Mouse (Mus musculus) MEL (cell line): ENCODE measurements around the gene Dgat2. TPM values are rescaled to one million over a fixed set of nuclear protein-coding genes. Genes with fewer than 3 reads are reported as not detected.

Source experiments
- DNase-seq: peaks from one replicate; pipeline ENCODE4 v3.0.0; 2011; ENCODE audit warnings: low read depth, low spot score
- H3K27ac ChIP-seq: 2 replicates; pipeline ENCODE4 v1.5.1; 2012; ENCODE audit warnings: low read depth, mild to moderate bottlenecking, control low read depth, low read length, moderate library complexity; ENCODE audit not compliant: control insufficient read depth
- H3K27me3 ChIP-seq, 2 experiments: fragments of 150-350 bp in 1 of 2; sonication (generic) in 1 of 2; 2 replicates each; pipeline ENCODE4 v1.6.1; 2012; ENCODE audit warnings: low read length in 2 of 2, mild to moderate bottlenecking in 2 of 2, improper control_type of control experiment in 1 of 2, moderate library complexity in 1 of 2; ENCODE audit not compliant: insufficient read depth in 2 of 2, control insufficient read depth in 1 of 2
- H3K36me3 ChIP-seq, 2 experiments: 2 replicates each; pipeline ENCODE4 v1.6.1; 2012 to 2014; ENCODE audit warnings: low read length in 2 of 2, improper control_type of control experiment in 1 of 2, inconsistent platforms in 1 of 2, mild to moderate bottlenecking in 1 of 2; ENCODE audit not compliant: insufficient read depth in 2 of 2, control insufficient read depth in 1 of 2
- H3K4me1 ChIP-seq, 2 experiments: fragments of 150-350 bp in 1 of 2; sonication (generic) in 1 of 2; 2 replicates each; pipeline ENCODE4 v1.6.1; 2012; ENCODE audit warnings: low read length in 2 of 2, improper control_type of control experiment in 1 of 2, mild to moderate bottlenecking in 1 of 2; ENCODE audit not compliant: insufficient read depth in 2 of 2, control insufficient read depth in 1 of 2
- H3K4me3 ChIP-seq, 2 experiments: fragments of 150-350 bp in 1 of 2; sonication (generic) in 1 of 2; 2 replicates each; pipeline ENCODE4 v1.5.1; 2012; ENCODE audit warnings: low read depth in 2 of 2, low read length in 2 of 2, mild to moderate bottlenecking in 2 of 2, moderate library complexity in 2 of 2, control low read depth in 1 of 2, improper control_type of control experiment in 1 of 2; ENCODE audit not compliant: control insufficient read depth in 1 of 2, insufficient read depth in 1 of 2
- H3K79me2 ChIP-seq: 2 replicates; pipeline ENCODE4 v1.6.1; 2012; ENCODE audit warnings: mild to moderate bottlenecking, low read length, moderate library complexity; ENCODE audit not compliant: control insufficient read depth, poor library complexity, insufficient read depth
- H3K9ac ChIP-seq: 2 replicates; pipeline ENCODE4 v1.6.1; 2012; ENCODE audit warnings: low read depth, mild to moderate bottlenecking, control low read depth, low read length, moderate library complexity; ENCODE audit not compliant: control insufficient read depth, poor library complexity, severe bottlenecking
- H3K9me3 ChIP-seq: fragments of 150-350 bp; sonication (generic); replicated peaks from 2 replicates; pipeline ENCODE4 v1.6.1; 2012; ENCODE audit warnings: mild to moderate bottlenecking, low read length, improper control_type of control experiment, moderate library complexity; ENCODE audit not compliant: insufficient read depth
- BHLHE40 ChIP-seq: IDR thresholded peaks from 2 replicates; pipeline ENCODE4 v1.6.1; 2012; ENCODE audit warnings: low read depth, mild to moderate bottlenecking, inconsistent platforms, low read length, improper control_type of control experiment, borderline replicate concordance
- CHD1 ChIP-seq: IDR thresholded peaks from 2 replicates; pipeline ENCODE4 v1.6.1; 2012; ENCODE audit warnings: low read depth, mild to moderate bottlenecking, inconsistent platforms, low read length, improper control_type of control experiment
- CHD2 ChIP-seq: IDR thresholded peaks from 2 replicates; pipeline ENCODE4 v1.6.1; 2011; ENCODE audit warnings: low read length, improper control_type of control experiment
- E2F4 ChIP-seq: IDR thresholded peaks from 2 replicates; pipeline ENCODE4 v1.6.1; 2011; ENCODE audit warnings: low read depth, low read length, improper control_type of control experiment, borderline replicate concordance
- ELF1 ChIP-seq: IDR thresholded peaks from 2 replicates; pipeline ENCODE4 v1.6.1; 2014; ENCODE audit warnings: low read depth, mild to moderate bottlenecking, inconsistent platforms, low read length, improper control_type of control experiment, moderate library complexity
- EP300 ChIP-seq, 2 experiments: IDR thresholded peaks; 2 replicates each; pipeline ENCODE4 v1.6.1; 2011; ENCODE audit warnings: improper control_type of control experiment in 2 of 2, low read length in 2 of 2, low read depth in 1 of 2, mild to moderate bottlenecking in 1 of 2
- ETS1 ChIP-seq: IDR thresholded peaks from 2 replicates; pipeline ENCODE4 v1.6.1; 2012; ENCODE audit warnings: low read depth, mild to moderate bottlenecking, inconsistent platforms, low read length, improper control_type of control experiment, moderate library complexity
- GABPA ChIP-seq: IDR thresholded peaks from 2 replicates; pipeline ENCODE4 v1.6.1; 2012; ENCODE audit warnings: low read depth, mild to moderate bottlenecking, inconsistent platforms, low read length, improper control_type of control experiment, moderate library complexity
- JUND ChIP-seq: IDR thresholded peaks from 2 replicates; pipeline ENCODE4 v1.6.1; 2011; ENCODE audit warnings: low read depth, mild to moderate bottlenecking, improper control_type of control experiment, low read length
- MAX ChIP-seq: IDR thresholded peaks from 2 replicates; pipeline ENCODE4 v1.6.1; 2011; ENCODE audit warnings: low read length, improper control_type of control experiment
- MAZ ChIP-seq: IDR thresholded peaks from 2 replicates; pipeline ENCODE4 v1.6.1; 2012; ENCODE audit warnings: low read depth, mild to moderate bottlenecking, inconsistent platforms, low read length, improper control_type of control experiment
- MXI1 ChIP-seq: IDR thresholded peaks from 2 replicates; pipeline ENCODE4 v1.6.1; 2011; ENCODE audit warnings: mild to moderate bottlenecking, low read depth, low read length, improper control_type of control experiment
- MYC ChIP-seq: IDR thresholded peaks from 2 replicates; pipeline ENCODE4 v1.6.1; 2011; ENCODE audit warnings: low read depth, mild to moderate bottlenecking, low read length, improper control_type of control experiment, moderate library complexity
- NELFE ChIP-seq: IDR thresholded peaks from 2 replicates; pipeline ENCODE4 v1.6.1; 2011; ENCODE audit warnings: low read depth, low read length, improper control_type of control experiment
- NRF1 ChIP-seq: IDR thresholded peaks from 2 replicates; pipeline ENCODE4 v1.6.1; 2014; ENCODE audit warnings: low read depth, mild to moderate bottlenecking, inconsistent platforms, low read length, improper control_type of control experiment, moderate library complexity; ENCODE audit not compliant: poor library complexity, insufficient read depth, severe bottlenecking
- POLR2A ChIP-seq, 2 experiments: IDR thresholded peaks; 2 replicates each; pipeline ENCODE4 v1.6.1; 2011 to 2012; ENCODE audit warnings: low read length in 2 of 2, mild to moderate bottlenecking in 2 of 2, control low read depth in 1 of 2, improper control_type of control experiment in 1 of 2, low read depth in 1 of 2, moderate library complexity in 1 of 2; ENCODE audit not compliant: control insufficient read depth in 1 of 2, insufficient read depth in 1 of 2, poor library complexity in 1 of 2
- POLR2AphosphoS2 ChIP-seq: IDR thresholded peaks from 2 replicates; pipeline ENCODE4 v1.6.1; 2011; ENCODE audit warnings: low read length, improper control_type of control experiment
- POLR2AphosphoS5 ChIP-seq: IDR thresholded peaks from 2 replicates; pipeline ENCODE4 v1.6.1; 2012; ENCODE audit warnings: low read depth, borderline replicate concordance, mild to moderate bottlenecking, inconsistent platforms, low read length, moderate library complexity, mixed read lengths
- RAD21 ChIP-seq: IDR thresholded peaks from 2 replicates; pipeline ENCODE4 v1.6.1; 2011; ENCODE audit warnings: mild to moderate bottlenecking, low read depth, low read length, improper control_type of control experiment
- RCOR1 ChIP-seq: IDR thresholded peaks from 2 replicates; pipeline ENCODE4 v1.6.1; 2012; ENCODE audit warnings: low read depth, mild to moderate bottlenecking, inconsistent platforms, low read length, improper control_type of control experiment
- SMC3 ChIP-seq: IDR thresholded peaks from 2 replicates; pipeline ENCODE4 v1.6.1; 2011; ENCODE audit warnings: low read depth, low read length, improper control_type of control experiment
- TAL1 ChIP-seq: IDR thresholded peaks from 2 replicates; pipeline ENCODE4 v1.6.1; 2012; ENCODE audit warnings: mild to moderate bottlenecking, inconsistent platforms, low read length, moderate library complexity, mixed read lengths
- TCF12 ChIP-seq: IDR thresholded peaks from 2 replicates; pipeline ENCODE4 v1.6.1; 2014; ENCODE audit warnings: low read depth, mild to moderate bottlenecking, inconsistent platforms, low read length, improper control_type of control experiment, moderate library complexity
- UBTF ChIP-seq: IDR thresholded peaks from 2 replicates; pipeline ENCODE4 v1.6.1; 2012; ENCODE audit warnings: low read depth, mild to moderate bottlenecking, inconsistent platforms, low read length, improper control_type of control experiment, moderate library complexity, borderline replicate concordance; ENCODE audit not compliant: insufficient read depth
- USF1 ChIP-seq: IDR thresholded peaks from 2 replicates; pipeline ENCODE4 v1.6.1; 2014; ENCODE audit warnings: low read depth, mild to moderate bottlenecking, inconsistent platforms, low read length, improper control_type of control experiment, moderate library complexity
- polyA plus RNA-seq, 2 experiments: library from polyadenylated mRNA; stranded (reverse) in 1 of 2; unstranded in 1 of 2; fragments of >175 nt in 1 of 2; fragments of >200 nt in 1 of 2; gene quantifications; 2 replicates each; pipeline versions ENCODE4 v1.2.1 to v1.2.4; 2012; ENCODE audit warnings: low replicate concordance in 2 of 2, low read depth in 1 of 2; ENCODE audit not compliant: insufficient read length in 2 of 2, insufficient read depth in 1 of 2, missing spikeins in 1 of 2
- total RNA-seq: library from RNA; depleted of rRNA; stranded (reverse); fragments of 300-350 nt; gene quantifications from 2 replicates; pipeline ENCODE4 v1.2.3, GENCODE M21; 2012

Gene Dgat2
- total and polyA plus RNA-seq, 3 experiments: 4.1 to 7.7 TPM; not detected in 1

GRCm38 (mm10) chr7:99153686-99154202 is 28.8 kb downstream of the Dgat2 start:
- no peak overlapping the region for H3K27ac ChIP-seq
- no peak for DNase-seq
- no peaks in the 10 kb centered on the region for H3K9me3 ChIP-seq
- no peaks in the 10 kb centered on the region for H3K27me3 ChIP-seq
- peaks cover 1 to 8% of the 10 kb centered on the region in 2 experiments; a peak in 2 of 4 replicates for H3K4me1 ChIP-seq
- H3K79me2 ChIP-seq: no peaks in the 10 kb centered on the region
- no peak overlapping the region for H3K9ac ChIP-seq
- TF ChIP-seq BHLHE40 (no peak), ETS1 (no peak), POLR2AphosphoS5 (no peak), NELFE (no peak), ELF1 (no peak), EP300 (IDR thresholded peaks at IDR 0.05; ENCODE audit: low read depth in 1 of 2, low read length in 2 of 2) (no peak), TCF12 (no peak), TAL1 (no peak)
- TF ChIP-seq, all 39 proteins: peak for 0
- Histone ChIP-seq H3K4me3 (no peak overlapping the region), H3K36me3 (0 out of 4 replicates have a peak, but pooled peaks cover 0 to 2% of the 10 kb centered on the region in 2 experiments)

DNA sequence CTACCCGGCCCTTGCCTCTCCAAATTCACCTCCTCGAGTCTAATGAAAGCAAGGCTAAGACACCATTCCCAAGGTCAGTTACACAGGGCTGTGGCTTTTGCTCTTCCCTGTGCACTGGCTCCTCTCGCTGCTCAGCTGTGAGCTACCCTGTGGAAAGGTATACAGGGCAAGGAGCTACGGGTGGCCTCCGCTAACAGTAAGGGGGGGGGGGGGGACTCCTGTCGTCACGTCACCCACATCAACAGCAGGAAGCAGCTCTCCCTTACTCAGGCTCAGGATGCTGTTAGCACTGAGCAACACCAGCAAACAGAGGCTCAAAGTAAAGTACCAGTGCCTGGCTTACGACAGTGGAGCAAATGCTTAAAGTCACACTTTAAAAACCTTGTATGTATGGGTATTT is 29.8 kb downstream of the Dgat2 start:
- Histone ChIP-seq H3K27ac (no peak overlapping the region), H3K79me2 (no peaks in the 10 kb centered on the region), H3K27me3 (no peaks in the 10 kb centered on the region), H3K4me3 (no peak overlapping the region), H3K9ac (no peak overlapping the region), H3K9me3 (no peaks in the 10 kb centered on the region), H3K4me1 (peaks cover 1 to 8% of the 10 kb centered on the region in 2 experiments; a peak in 2 of 4 replicates), H3K36me3 (0 out of 4 replicates have a peak, but pooled peaks cover 0 to 2% of the 10 kb centered on the region in 2 experiments)
- DNase-seq: no peak
- TF ChIP-seq MAX: no peak
- no peak for TF ChIP-seq ETS1
- TF ChIP-seq CHD1: no peak
- no peak for TF ChIP-seq POLR2AphosphoS5
- no peak for TF ChIP-seq POLR2A (IDR thresholded peaks at IDR 0.05; ENCODE audit: control insufficient read depth in 1 of 2, insufficient read depth in 1 of 2, low read depth in 1 of 2, low read length in 2 of 2, poor library complexity in 1 of 2)

GRCm38 (mm10) chr7:99151342-99151741 is 31.2 kb downstream of the Dgat2 start:
- H3K4me3 ChIP-seq: no peak overlapping the region
- no peaks in the 10 kb centered on the region for H3K27me3 ChIP-seq
- no peaks in the 10 kb centered on the region for H3K79me2 ChIP-seq
- peaks cover 1 to 8% of the 10 kb centered on the region in 2 experiments; a peak in 2 of 4 replicates for H3K4me1 ChIP-seq
- no peak overlapping the region for H3K27ac ChIP-seq
- DNase-seq: peak; percentile 95
- 0 out of 4 replicates have a peak, but pooled peaks cover 0 to 2% of the 10 kb centered on the region in 2 experiments for H3K36me3 ChIP-seq
- no peak overlapping the region for H3K9ac ChIP-seq
- no peaks in the 10 kb centered on the region for H3K9me3 ChIP-seq
- TF ChIP-seq USF1 (no peak), MYC (peak; percentile 81; the same call in 1 of the 2 replicates), RCOR1 (no peak), EP300 (IDR thresholded peaks at IDR 0.05; ENCODE audit: low read depth in 1 of 2, low read length in 2 of 2) (peak in 1 of 2 experiments; percentile 26; a peak in 1 of 4 replicates), RAD21 (peak; percentile 62), E2F4 (no peak), UBTF (no peak), MXI1 (no peak), MAZ (no peak), JUND (peak; percentile 72; the same call in 1 of the 2 replicates), ETS1 (0 out of 2 replicates have a peak, but pooled peaks have one; percentile 5), POLR2AphosphoS2 (no peak), NRF1 (no peak), CHD2 (no peak), TAL1 (no peak), GABPA (no peak), NELFE (no peak), SMC3 (peak; percentile 92)
